Mouse (Mus musculus) v-Abl transformed pro-B cells (cell line): ENCODE data around the gene Thap3.

Experiments used
- in situ Hi-C, 2 experiments: fragments of 400-800 bp; cut with MboI; formaldehyde crosslinking; loops; one replicate each; pipeline ENCODE4 v1.15.1; 2025; ENCODE audit not compliant: unreplicated experiment in 2 of 2

Gene Thap3

DNA sequence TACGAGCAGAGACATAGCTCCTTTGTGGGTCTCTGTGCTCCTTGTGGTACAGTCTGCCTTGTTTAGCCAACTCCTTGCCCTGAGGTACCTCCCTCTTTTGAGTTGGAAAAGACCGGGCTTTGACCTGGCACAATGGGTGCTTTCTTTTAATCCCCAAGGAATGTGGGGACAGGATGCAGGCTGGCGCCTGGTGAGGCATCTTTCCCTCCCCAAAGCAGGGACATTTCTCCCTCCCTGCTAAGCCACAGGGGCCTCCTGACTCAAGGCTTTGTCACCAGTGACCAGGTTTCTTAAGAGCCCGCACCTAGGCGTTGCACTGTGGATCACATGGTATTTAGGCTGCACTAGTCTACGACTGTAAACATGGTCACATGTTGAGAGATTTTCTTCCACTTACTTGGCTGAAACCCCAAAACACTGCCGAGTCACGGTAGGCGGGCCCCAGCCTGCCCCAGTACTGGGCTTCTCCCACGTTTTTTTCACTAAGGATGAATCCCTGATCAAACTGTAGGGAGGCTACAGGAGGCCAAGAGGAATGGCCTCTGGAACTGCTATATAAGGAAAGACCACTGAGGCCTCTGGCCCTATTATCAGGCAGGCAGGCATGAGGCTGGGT lies 21.4 kb upstream of the Thap3 start:
- in situ Hi-C loops = loop anchor here in 1 of 2 experiments (25.0 kb wide), 1 partner anchor 1648 kb away; no protein-coding TSS in a partner anchor

DNA sequence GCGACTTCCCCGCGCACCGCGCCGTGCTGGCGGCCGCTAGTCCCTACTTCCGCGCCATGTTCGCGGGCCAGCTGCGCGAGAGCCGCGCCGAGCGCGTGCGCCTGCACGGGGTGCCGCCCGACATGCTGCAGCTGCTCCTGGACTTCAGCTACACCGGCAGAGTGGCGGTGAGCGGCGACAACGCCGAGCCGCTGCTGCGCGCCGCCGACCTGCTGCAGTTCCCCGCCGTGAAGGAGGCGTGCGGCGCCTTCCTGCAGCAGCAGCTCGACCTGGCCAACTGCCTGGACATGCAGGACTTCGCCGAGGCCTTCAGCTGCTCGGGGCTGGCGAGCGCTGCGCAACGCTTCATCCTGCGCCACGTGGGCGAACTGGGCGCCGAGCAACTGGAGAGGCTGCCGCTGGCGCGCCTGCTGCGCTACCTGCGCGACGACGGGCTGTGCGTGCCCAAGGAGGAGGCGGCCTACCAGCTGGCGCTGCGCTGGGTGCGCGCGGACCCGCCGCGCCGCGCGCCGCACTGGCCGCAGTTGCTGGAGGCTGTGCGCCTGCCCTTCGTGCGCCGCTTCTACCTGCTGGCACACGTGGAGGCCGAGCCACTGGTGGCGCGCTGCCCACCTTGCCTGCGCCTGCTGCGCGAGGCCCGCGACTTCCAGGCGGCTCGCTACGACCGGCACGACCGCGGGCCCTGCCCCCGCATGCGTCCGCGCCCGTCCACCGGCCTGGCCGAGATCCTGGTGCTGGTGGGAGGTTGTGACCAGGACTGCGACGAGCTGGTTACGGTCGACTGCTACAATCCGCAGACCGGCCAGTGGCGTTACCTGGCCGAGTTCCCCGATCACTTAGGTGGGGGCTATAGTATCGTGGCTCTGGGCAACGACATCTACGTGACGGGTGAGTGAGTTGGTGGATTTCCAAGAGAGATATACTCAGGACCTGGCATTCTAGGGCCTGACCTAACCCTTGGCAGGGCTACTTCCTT lies 20.6 kb upstream of the Thap3 start:
- in situ Hi-C loops = loop anchor here in 1 of 2 experiments (25.0 kb wide), 1 partner anchor 1647 kb away; no protein-coding TSS in a partner anchor

DNA sequence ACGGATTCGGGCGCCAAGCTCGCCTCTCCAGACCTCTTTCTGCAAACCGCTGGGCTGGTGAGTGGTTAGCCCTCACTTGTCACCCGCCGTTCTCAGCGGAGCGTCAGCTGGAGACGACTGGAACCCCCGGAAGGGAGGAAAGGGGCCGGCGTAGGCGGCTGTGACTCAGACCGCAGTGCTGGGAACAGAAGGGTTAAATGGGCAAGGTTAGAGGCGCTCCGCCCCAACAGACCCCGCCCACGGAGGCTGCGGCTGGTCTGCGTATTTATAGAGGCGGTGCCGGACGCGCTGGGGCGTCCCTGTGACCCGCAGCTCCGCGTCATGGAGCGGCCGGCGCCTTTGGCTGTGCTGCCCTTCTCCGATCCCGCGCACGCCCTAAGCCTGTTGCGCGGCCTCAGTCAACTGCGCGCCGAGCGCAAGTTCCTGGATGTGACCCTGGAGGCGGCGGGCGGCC lies 19.9 kb upstream of the Thap3 start, which contains the start of gene Klhl21:
TSS of gene Klhl21 (plus strand) at position 182 of the 454 bp plus-strand sequence.
- in situ Hi-C loops = loop anchor here in 1 of 2 experiments (25.0 kb wide), 1 partner anchor 1646 kb away; no protein-coding TSS in a partner anchor

- in situ Hi-C loops = loop anchor here in 1 of 2 experiments (25.0 kb wide), 1 partner anchor 1646 kb away; no protein-coding TSS in a partner anchor
Measured at GRCm38 (mm10) chr4:152008148-152008500, 19.3 kb upstream of the Thap3 start.

DNA sequence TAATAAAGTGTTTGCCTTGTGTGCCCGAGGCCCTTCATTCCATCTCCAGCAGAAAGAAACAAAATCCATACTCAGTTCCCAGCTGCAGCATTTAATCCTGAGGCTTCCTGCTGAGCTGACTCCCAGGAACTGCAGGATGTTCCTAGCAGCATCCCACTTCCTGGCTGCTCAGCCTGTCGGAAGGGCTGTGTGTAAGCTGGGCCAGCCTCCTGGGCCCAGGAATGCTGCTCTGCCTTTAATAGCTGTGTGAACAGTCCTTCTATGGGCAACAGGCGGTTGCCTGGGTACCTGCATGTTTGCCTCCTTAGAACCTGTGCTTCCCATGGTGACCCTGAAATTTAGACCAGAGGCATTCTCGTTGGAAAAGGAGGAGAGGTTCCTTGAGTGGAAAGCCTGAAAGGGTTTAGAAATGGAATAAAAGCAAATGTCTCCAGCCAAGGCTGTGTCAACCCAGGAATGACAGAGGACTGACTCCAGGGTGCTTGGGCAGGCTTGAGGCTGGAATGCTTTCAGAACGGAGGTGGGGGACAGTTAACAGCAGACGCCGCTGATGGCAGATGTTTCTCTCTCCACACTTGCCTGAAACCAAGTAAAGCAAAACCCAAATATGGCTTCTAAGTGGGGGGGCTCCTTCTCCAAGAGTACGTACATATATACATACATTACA lies 18.8 kb upstream of the Thap3 start:
- in situ Hi-C loops = loop anchor here in 1 of 2 experiments (25.0 kb wide), 1 partner anchor 1645 kb away; no protein-coding TSS in a partner anchor

DNA sequence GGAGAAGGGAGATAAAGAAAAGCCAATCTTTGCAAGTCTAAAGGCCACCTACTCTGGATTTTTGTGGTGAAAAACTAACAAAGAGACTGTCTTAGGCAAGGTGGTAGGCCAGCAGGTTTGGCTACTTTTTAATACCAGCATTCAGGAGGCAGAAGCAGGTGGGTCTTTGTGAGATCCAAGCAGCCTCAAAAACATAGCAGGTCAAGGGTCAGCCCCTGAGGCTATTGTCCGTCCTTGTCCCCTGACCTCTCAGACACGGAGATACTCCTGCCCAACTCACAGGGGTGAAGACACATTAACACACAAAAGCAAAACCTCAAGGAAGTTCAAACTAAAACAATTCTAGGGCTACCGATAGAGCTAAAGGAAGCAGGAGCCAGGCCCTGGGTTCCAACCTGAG lies 18.0 kb upstream of the Thap3 start:
- in situ Hi-C loops = loop anchor here in 1 of 2 experiments (25.0 kb wide), 1 partner anchor 1645 kb away; no protein-coding TSS in a partner anchor

DNA sequence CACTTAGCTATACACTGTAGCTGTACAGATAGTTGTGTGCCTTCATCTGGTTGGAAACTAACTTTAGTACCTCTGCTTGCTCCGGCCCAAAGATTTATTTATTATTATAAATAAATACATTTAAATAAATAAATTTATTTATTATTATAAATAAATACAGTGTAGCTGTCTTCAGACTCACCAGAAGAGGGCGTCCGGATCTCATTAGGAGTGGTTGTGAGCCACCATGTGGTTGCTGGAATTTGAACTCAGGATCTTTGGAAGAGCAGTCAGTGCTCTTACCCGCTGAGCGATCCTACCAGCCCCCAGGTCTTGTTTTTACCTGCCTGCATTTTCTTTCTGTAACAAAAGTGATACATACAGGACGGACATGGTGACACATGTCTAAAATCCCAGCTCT lies 17.3 kb upstream of the Thap3 start:
- in situ Hi-C loops = loop anchor here in 1 of 2 experiments (25.0 kb wide), 1 partner anchor 1644 kb away; no protein-coding TSS in a partner anchor

DNA sequence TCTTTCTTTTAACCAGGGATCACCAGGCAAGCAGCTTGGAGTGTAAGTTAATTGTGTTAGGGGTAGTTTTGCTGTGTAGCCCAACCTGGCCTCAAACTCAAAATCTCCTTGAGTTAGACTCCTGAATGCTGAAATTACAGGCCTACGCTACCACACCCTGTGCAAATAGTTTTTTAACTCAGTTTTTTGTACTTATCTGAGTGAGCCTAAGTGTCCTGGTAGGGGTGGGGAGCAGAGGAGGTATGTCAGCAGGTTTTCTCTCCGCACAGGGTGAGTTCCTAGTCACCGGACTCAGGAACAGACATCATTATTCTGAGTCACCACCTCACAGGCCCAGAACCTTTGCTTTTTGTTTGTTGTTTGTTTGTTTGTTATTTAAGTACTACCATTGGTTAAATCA lies 13.3 kb upstream of the Thap3 start:
- in situ Hi-C loops = loop anchor here in 1 of 2 experiments (25.0 kb wide), 1 partner anchor 1640 kb away; no protein-coding TSS in a partner anchor

- in situ Hi-C loops = loop anchor here in 1 of 2 experiments (25.0 kb wide), 1 partner anchor 1639 kb away; no protein-coding TSS in a partner anchor
Measured at GRCm38 (mm10) chr4:152001335-152001734, 12.5 kb upstream of the Thap3 start.

DNA sequence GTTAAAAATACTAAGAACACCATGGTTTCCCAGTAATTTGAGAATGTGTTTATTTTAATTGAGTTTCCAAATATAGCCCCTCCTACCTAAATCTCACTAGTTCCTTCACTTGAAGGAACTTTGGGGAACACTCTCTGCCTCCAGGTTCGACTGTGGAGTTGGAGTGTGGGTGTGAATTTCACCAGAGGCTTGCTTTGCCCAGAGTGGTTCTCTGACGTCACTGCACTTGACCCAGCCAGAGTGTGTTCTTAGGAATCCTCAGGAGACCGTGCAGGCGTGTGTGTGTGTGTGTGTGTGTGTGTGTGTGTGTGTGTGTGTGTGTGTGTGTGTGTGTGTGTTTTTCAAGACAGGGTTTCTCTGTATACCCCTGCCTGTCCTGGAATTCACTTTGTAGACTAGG lies 12.1 kb upstream of the Thap3 start:
- in situ Hi-C loops = loop anchor here in 1 of 2 experiments (25.0 kb wide), 1 partner anchor 1639 kb away; no protein-coding TSS in a partner anchor

DNA sequence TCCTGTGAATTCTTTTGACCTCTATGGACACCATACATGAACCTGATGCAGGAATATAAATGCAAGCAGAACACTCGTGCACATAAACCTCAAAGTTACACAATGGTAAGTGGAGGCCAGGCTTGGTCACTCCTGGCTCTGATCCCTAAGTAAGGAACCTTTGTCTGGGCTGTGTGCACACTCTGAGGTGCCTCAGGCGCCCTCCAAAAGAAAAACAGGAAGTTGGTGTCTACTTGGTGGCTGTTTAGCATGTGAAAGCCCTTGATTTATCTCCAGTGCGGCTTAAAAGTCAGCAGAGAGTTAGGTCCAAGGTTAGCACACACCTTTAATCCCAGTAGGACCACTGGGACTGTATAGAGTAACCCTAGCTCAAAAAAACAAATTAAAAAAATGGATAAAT lies 10.7 kb upstream of the Thap3 start:
- in situ Hi-C loops = loop anchor here in 1 of 2 experiments (25.0 kb wide), 2 partner anchors 288 to 438 kb away; partner anchors contain the start of genes Hes3 and Icmt

DNA sequence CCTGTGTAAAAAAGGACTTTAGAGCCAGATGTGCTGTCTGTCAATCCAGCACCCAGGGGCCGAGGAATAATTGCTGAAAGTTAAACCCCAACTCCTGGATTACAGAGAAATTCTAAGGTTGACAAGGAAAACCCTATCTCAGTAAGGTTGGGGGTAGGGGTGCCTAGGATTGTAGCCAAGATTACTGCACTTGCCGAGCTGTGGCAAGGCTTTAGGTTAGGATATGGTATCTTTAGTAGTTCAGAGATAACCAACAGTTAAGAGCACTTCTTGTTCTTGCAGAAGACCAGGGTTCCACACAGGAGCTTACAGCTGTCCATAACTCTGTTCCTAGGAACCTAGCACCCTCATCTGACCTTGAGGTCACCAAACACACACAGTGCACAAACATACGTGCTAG lies 8.9 kb upstream of the Thap3 start:
- in situ Hi-C loops = loop anchor here in 1 of 2 experiments (25.0 kb wide), 2 partner anchors 290 to 440 kb away; partner anchors contain the start of genes Hes3 and Icmt

- in situ Hi-C loops = loop anchor here in 1 of 2 experiments (25.0 kb wide), 2 partner anchors 290 to 440 kb away; partner anchors contain the start of genes Hes3 and Icmt
Measured at GRCm38 (mm10) chr4:151996951-151997222, 8.1 kb upstream of the Thap3 start.

DNA sequence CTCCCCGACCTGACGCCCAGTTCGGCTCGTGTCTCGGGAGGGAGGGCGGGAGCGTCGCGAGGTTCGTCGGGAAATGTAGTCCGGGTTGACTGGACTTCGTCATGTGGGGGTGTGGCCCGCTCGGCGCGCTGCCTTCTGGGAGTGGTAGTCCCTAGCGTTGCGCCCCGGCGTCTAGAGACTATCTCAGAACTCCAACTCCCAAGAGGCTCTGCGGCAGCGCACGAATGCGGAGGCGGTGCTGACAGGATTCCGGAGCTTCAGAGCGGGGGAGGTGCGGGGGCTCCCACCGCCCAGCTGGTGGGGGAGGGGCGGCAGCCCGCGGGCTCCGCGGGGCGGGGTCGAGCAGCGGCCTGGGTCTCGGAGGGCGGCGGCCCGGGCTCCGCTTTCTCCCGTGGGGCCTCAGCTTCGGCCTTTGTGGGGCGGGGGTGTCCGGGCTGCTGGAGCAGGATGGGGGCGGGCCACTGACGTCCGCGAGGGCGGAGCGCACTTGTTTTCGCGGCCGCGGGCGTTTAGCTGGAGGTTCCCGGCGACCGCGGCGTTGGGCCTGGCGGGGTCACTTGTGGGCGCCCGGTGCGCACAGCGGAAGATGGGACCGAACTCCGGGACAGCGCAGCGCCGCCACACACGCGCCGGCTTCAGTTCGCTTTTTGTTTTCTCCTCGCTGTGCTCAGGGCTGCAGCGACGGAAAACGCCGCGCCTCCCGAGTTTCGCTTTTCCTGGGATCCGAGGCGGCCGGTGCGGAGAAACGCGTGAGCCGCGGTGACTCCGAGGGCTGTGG lies 7.6 kb upstream of the Thap3 start, which contains the start of gene Phf13:
TSS of gene Phf13 (minus strand) at position 86 of the 778 bp plus-strand sequence.
- in situ Hi-C loops = loop anchor here in 1 of 2 experiments (25.0 kb wide), 2 partner anchors 291 to 441 kb away; partner anchors contain the start of genes Hes3 and Icmt

GRCm38 (mm10) chr4:151995371-151996172 lies 6.8 kb upstream of the Thap3 start:
- in situ Hi-C loops = loop anchor here in 1 of 2 experiments (25.0 kb wide), 2 partner anchors 292 to 442 kb away; partner anchors contain the start of genes Hes3 and Icmt

DNA sequence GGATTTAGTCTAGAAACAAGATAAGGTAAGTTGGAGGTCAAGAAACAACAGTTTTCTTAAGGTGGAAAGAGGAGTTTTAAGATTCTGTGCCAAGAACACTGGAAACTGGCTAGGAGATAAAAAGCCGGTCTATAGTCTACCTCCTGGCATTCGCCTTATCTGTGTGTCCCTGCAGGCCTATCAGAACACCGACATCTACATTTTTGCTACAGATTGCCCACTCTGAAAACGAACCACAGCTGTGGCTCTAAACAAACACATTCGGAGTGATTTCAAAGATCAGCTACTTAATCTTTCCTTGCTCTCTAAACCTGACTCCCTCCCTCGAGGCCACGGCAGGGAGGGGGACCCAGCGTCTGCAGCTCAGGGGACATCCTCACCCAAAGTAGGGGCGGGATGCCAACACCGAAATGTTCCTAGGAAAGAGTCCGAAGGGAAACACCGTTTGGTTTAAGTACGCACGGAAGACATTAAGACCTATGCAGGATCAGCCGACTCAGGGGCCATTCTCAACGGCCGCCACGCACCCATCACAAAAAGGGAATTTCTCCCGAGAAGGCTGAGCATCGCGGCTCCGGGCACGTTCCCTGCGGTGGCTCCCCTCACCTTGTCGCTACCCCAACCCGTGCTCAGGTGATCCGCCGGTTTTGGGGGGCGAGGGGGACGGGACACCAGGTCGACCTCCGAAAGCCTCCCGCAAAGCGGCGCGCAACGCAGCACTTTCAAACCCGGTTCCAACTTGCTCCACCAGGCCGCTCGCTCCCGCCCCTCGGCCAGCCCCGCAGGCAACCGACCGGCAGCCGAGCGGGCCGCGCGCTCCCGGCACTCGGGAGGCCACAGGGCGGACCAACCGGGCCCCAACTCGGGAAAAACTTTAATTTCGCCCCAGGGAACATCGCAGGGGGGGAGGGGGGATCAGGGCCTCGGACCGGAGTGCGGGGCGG lies 5.7 kb upstream of the Thap3 start:
- in situ Hi-C loops = loop anchor here in 1 of 2 experiments (25.0 kb wide), 2 partner anchors 293 to 443 kb away; partner anchors contain the start of genes Hes3 and Icmt

GRCm38 (mm10) chr4:151993035-151993434 lies 4.2 kb upstream of the Thap3 start:
- in situ Hi-C loops = loop anchor here in 1 of 2 experiments (25.0 kb wide), 2 partner anchors 294 to 444 kb away; partner anchors contain the start of genes Hes3 and Icmt
